Mouse (Mus musculus): Measurements from ENCODE around the gene St3gal3. TPM values are rescaled to one million over a fixed set of nuclear protein-coding genes. Genes with fewer than 3 reads are reported as not detected.

St3gal3 gene
- polyA plus RNA-seq (2015; fragmentation: Nextera tagmentation; extraction: Ambion mirVana): 9.7 and 12.5 TPM in 2 replicates

DNA sequence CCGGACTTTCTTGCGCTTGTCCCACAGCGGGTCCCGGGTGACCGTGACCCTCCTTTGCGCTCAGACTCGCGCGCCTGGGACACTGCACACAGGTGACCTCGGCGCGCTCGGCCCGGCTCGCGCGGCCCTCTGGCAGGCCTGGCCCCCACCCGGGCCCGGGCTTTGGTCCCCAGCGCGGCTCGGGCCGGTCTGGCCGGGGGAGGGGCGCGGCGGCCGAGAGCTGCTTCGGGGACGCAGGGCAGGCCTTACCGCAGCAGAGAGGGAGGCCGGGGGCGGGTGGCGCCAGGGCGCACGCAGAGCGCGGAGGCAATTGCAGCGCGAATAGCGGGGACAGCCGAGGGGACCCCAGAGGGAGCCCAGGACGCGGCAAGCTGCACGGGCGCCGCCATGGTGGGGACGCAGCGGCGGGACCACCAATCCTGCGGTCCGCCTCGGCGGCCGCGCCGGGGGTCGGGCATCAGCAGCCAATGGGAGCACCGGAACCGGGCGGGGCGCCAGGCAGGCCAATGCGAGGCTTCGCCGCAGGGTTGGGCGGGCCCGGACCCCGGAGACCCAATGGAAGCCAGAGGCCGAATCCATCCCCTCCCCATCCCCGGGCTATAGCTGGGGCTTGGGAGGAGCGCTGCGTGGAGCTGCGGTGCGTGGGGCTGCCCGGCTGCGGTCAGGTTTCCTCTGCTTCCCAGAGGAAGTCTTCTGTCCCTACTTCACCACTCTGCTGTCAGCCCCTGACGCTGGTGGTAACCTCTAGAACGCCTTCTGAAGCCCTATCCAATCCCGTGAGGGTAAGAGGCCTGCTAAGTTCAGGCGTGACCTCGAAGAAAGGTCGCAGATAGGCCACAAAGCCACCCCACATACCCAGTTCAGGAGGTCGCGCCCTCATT lies at the start of gene St3gal3:
TSS of gene St3gal3 (minus strand) at position 430 of the 881 bp plus-strand sequence.
- H3K9me3 ChIP-seq: no peaks in the 10 kb centered on the region
- H3K27me3 ChIP-seq: no peaks in the 10 kb centered on the region
- H3K9ac ChIP-seq (replicated peaks): peak within 1 kb of the TSS; percentile 89
- H3K4me2 ChIP-seq (replicated peaks): peak within 1 kb of the TSS; percentile 79
- H3K27ac ChIP-seq: peak within 1 kb of the TSS; percentile 85
- ATAC-seq: peak; percentile 99
- H3K4me1 ChIP-seq (replicated peaks): peaks cover 28% of the 10 kb centered on the region
- WGBS: under 1% methylated on average over 84 of the region's 84 CpGs
- peak within 1 kb of the TSS; percentile 94 for H3K4me3 ChIP-seq (replicated peaks)
- H3K36me3 ChIP-seq: peaks cover 35% of the 10 kb centered on the region

GRCm38 (mm10) chr4:118180301-118181080 lies 45.8 kb upstream of the St3gal3 start:
- Histone ChIP-seq H3K27ac (peak overlapping the region; percentile 92), H3K4me2 (replicated peaks) (peak overlapping the region; percentile 72), H3K27me3 (no peaks in the 10 kb centered on the region), H3K4me3 (replicated peaks) (peak overlapping the region; percentile 62), H3K9me3 (no peaks in the 10 kb centered on the region), H3K36me3 (peaks cover 20% of the 10 kb centered on the region), H3K9ac (replicated peaks) (peak overlapping the region; percentile 46; the same call in 1 of the 2 replicates), H3K4me1 (replicated peaks) (peaks cover 19% of the 10 kb centered on the region)
- WGBS: 13% methylated on average over 17 of the region's 17 CpGs
- peak; percentile 9 for ATAC-seq

GRCm38 (mm10) chr4:118179467-118180300 lies 45.0 kb upstream of the St3gal3 start, which contains the start of gene Kdm4a:
Gene Kdm4a (minus strand): TSS chr4:118180043.
- Histone ChIP-seq H3K4me2 (replicated peaks) (peak within 1 kb of the TSS; percentile 72), H3K27me3 (no peaks in the 10 kb centered on the region), H3K4me1 (replicated peaks) (peaks cover 19% of the 10 kb centered on the region), H3K9me3 (no peaks in the 10 kb centered on the region), H3K36me3 (peaks cover 28% of the 10 kb centered on the region), H3K9ac (replicated peaks) (peak within 1 kb of the TSS; percentile 80), H3K27ac (peak within 1 kb of the TSS; percentile 92), H3K4me3 (replicated peaks) (peak within 1 kb of the TSS; percentile 62)
- peak; percentile 100 for ATAC-seq
- under 1% methylated on average over 38 of the region's 38 CpGs for WGBS

GRCm38 (mm10) chr4:118178952-118179466 lies 44.3 kb upstream of the St3gal3 start:
- no peaks in the 10 kb centered on the region for H3K9me3 ChIP-seq
- 2% methylated on average over 12 of the region's 12 CpGs for WGBS
- H3K27me3 ChIP-seq: no peaks in the 10 kb centered on the region
- H3K27ac ChIP-seq: peak overlapping the region; percentile 92
- H3K4me2 ChIP-seq (replicated peaks): peak overlapping the region; percentile 72
- peaks cover 19% of the 10 kb centered on the region for H3K4me1 ChIP-seq (replicated peaks)
- peaks cover 34% of the 10 kb centered on the region for H3K36me3 ChIP-seq
- ATAC-seq: no peak
- peak overlapping the region; percentile 80 for H3K9ac ChIP-seq (replicated peaks)
- peak overlapping the region; percentile 62 for H3K4me3 ChIP-seq (replicated peaks)

GRCm38 (mm10) chr4:118172461-118172860 lies 37.7 kb upstream of the St3gal3 start:
- Histone ChIP-seq H3K9me3 (no peaks in the 10 kb centered on the region), H3K9ac (replicated peaks) (no peak overlapping the region), H3K36me3 (peaks cover 99% of the 10 kb centered on the region), H3K27ac (no peak overlapping the region), H3K4me1 (replicated peaks) (no peaks in the 10 kb centered on the region), H3K27me3 (no peaks in the 10 kb centered on the region), H3K4me2 (replicated peaks) (no peak overlapping the region), H3K4me3 (replicated peaks) (no peak overlapping the region)
- 92% methylated on average over 12 of the region's 12 CpGs for WGBS
- ATAC-seq: no peak

DNA sequence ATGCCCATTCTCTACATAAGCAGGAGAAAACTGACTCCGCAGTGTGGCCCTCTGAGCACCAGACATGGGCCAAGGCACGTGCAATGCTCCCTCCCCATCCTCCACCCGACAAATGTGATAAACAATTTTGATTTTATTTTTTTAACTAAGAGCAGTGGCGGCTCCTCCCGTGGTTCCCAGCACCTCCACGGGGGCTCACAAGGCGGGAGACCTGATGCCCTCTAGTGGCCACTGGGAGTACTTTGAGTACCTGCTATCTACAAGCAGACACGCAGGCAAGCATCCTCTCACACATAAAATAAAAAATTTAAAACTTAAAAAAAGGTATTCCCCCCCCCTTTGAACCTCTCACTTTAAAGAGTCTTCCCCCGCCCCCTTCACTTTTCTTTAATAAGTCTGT lies 36.3 kb upstream of the St3gal3 start:
- Histone ChIP-seq H3K27me3 (no peaks in the 10 kb centered on the region), H3K4me3 (replicated peaks) (no peak overlapping the region), H3K9ac (replicated peaks) (no peak overlapping the region), H3K4me1 (replicated peaks) (no peaks in the 10 kb centered on the region), H3K9me3 (no peaks in the 10 kb centered on the region), H3K4me2 (replicated peaks) (no peak overlapping the region), H3K36me3 (peaks cover 99% of the 10 kb centered on the region), H3K27ac (no peak overlapping the region)
- WGBS: 87% methylated on average over 9 of the region's 9 CpGs
- ATAC-seq: no peak

DNA sequence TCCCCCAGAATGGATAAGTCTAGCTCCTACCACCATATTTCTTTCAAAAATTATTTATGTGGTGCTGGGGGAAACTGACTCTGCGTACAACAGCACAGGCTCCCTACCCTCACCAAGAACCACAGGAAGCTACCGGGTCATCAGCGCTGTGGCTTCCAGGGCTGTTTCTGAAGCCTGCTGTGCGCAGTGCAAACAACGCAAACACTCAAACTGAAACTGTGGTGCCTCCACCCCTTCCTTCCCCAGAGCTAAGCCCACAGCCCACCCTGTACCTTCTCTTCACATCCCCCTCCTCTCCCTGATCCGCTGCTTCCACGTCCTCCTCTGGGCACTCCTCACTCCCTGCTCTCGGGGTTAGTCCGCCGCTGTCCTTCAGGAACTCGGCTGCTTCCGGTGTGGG lies 27.4 kb upstream of the St3gal3 start:
- H3K4me2 ChIP-seq (replicated peaks): no peak overlapping the region
- no peak overlapping the region for H3K27ac ChIP-seq
- no peaks in the 10 kb centered on the region for H3K9me3 ChIP-seq
- ATAC-seq: no peak
- WGBS: 93% methylated on average over 12 of the region's 12 CpGs
- no peaks in the 10 kb centered on the region for H3K27me3 ChIP-seq
- H3K9ac ChIP-seq (replicated peaks): no peak overlapping the region
- H3K36me3 ChIP-seq: peaks cover 94% of the 10 kb centered on the region
- no peak overlapping the region for H3K4me3 ChIP-seq (replicated peaks)
- H3K4me1 ChIP-seq (replicated peaks): no peaks in the 10 kb centered on the region

- no peaks in the 10 kb centered on the region for H3K9me3 ChIP-seq
These were observed 23.0 kb upstream of the St3gal3 start for GRCm38 (mm10) chr4:118157666-118158065.

GRCm38 (mm10) chr4:118156559-118156958 lies 21.8 kb upstream of the St3gal3 start:
- Histone ChIP-seq H3K9ac (replicated peaks) (no peak overlapping the region), H3K4me3 (replicated peaks) (no peak overlapping the region), H3K27me3 (no peaks in the 10 kb centered on the region), H3K27ac (no peak overlapping the region), H3K4me2 (replicated peaks) (no peak overlapping the region), H3K36me3 (peaks cover 97% of the 10 kb centered on the region), H3K4me1 (replicated peaks) (no peaks in the 10 kb centered on the region), H3K9me3 (no peaks in the 10 kb centered on the region)
- 85% methylated on average over 15 of the region's 15 CpGs for WGBS
- no peak for ATAC-seq

More at GRCm38 (mm10) chr4:118157666-118158065, 23.0 kb upstream of the St3gal3 start:
- ATAC-seq: no peak
- H3K4me1 ChIP-seq (replicated peaks): no peaks in the 10 kb centered on the region
- no peak overlapping the region for H3K4me2 ChIP-seq (replicated peaks)
- H3K27ac ChIP-seq: no peak overlapping the region
- WGBS: 97% methylated on average over 3 of the region's 3 CpGs
- no peaks in the 10 kb centered on the region for H3K27me3 ChIP-seq
- H3K9ac ChIP-seq (replicated peaks): no peak overlapping the region
- H3K4me3 ChIP-seq (replicated peaks): no peak overlapping the region
- peaks cover 97% of the 10 kb centered on the region for H3K36me3 ChIP-seq

DNA sequence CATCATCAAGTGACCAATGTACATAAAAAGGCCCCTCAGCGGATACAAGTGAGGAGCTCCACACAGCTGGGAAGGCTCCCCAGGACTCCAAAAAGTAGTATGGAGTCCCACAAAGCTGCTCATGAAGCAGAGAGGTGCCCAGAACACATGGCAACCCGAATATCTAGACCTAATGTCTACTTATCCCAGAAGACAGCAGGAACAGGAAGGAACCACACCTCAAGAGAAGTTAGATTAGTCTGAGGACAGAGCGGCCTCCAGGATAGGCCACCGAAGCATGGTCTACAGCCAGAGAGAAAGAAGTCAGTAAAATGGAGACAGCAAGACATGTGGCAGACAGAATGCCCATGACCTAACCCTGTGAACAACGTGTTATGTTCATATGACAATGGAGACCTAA lies 20.2 kb upstream of the St3gal3 start:
- H3K36me3 ChIP-seq: peaks cover 97% of the 10 kb centered on the region
- WGBS: 95% methylated on average over 5 of the region's 5 CpGs

More for the DNA sequence above, 20.2 kb upstream of the St3gal3 start:
- H3K27me3 ChIP-seq: no peaks in the 10 kb centered on the region
- no peak overlapping the region for H3K27ac ChIP-seq
- ATAC-seq: no peak
- H3K4me3 ChIP-seq (replicated peaks): no peak overlapping the region
- no peak overlapping the region for H3K4me2 ChIP-seq (replicated peaks)
- no peak overlapping the region for H3K9ac ChIP-seq (replicated peaks)
- no peaks in the 10 kb centered on the region for H3K9me3 ChIP-seq
- H3K4me1 ChIP-seq (replicated peaks): no peaks in the 10 kb centered on the region
